Comparison of ENCODE assay signal across 29 mouse cellular contexts in genomic region chr1:180288227-180288626, GRCm38 (mm10).
"Had no signal": no experiment of that assay in that cellular context is flagged by ENCODE, and none has a peak within 500 bp of the region (broad histone marks: within the 10 kb centered on the region; RNA-seq: fewer than 3 reads in every experiment).

No protein-coding gene starts in this region.

- DNase-seq: left cerebral cortex, postnatal 4 days; liver; liver, embryonic 13.5 days; liver, postnatal 0 days; lung, adult 18-20 months; lung, adult 2 months; lung, embryonic 14.5 days; lung, postnatal 10 days; lung, postnatal 36 days; midbrain, embryonic 14.5 days had no signal

- H3K4me2 ChIP-seq: limb, embryonic 12.5 days; limb, embryonic 13.5 days; limb, embryonic 15.5 days; liver, embryonic 11.5 days; liver, embryonic 12.5 days; liver, embryonic 13.5 days; lung, embryonic 14.5 days; midbrain, embryonic 12.5 days; midbrain, embryonic 13.5 days; midbrain, embryonic 15.5 days; neural tube, embryonic 12.5 days; neural tube, embryonic 13.5 days had no signal

- H3K27ac ChIP-seq: left cerebral cortex, adult 2 months; limb, embryonic 13.5 days; limb, embryonic 15.5 days; liver, embryonic 12.5 days; liver, embryonic 13.5 days; liver, embryonic 14.5 days; liver, embryonic 15.5 days; macrophage; midbrain, embryonic 10.5 days; midbrain, embryonic 12.5 days; midbrain, embryonic 13.5 days; midbrain, embryonic 15.5 days; neural tube, embryonic 12.5 days; neural tube, embryonic 13.5 days had no signal

- ATAC-seq: liver, embryonic 12.5 days; midbrain, embryonic 13.5 days; midbrain, embryonic 15.5 days; midbrain, embryonic 16.5 days had no signal

- H3K4me3 ChIP-seq: left cerebral cortex, adult 2 months; limb, embryonic 10.5 days; limb, embryonic 12.5 days; limb, embryonic 13.5 days; limb, embryonic 15.5 days; liver, embryonic 12.5 days; liver, embryonic 13.5 days; liver, embryonic 15.5 days; midbrain, embryonic 10.5 days; midbrain, embryonic 12.5 days; midbrain, embryonic 13.5 days; midbrain, embryonic 15.5 days; myocyte; neural tube, embryonic 12.5 days; neural tube, embryonic 13.5 days had no signal

- H3K9me3 ChIP-seq: limb, embryonic 10.5 days; limb, embryonic 12.5 days; limb, embryonic 13.5 days; limb, embryonic 15.5 days; liver, embryonic 12.5 days; liver, embryonic 13.5 days; liver, embryonic 15.5 days; megakaryocyte, embryonic 14.5 days; midbrain, embryonic 10.5 days; midbrain, embryonic 12.5 days; midbrain, embryonic 13.5 days; midbrain, embryonic 15.5 days; neural tube, embryonic 12.5 days; neural tube, embryonic 13.5 days had no signal

- H3K36me3 ChIP-seq: limb, embryonic 10.5 days; limb, embryonic 12.5 days; limb, embryonic 13.5 days; limb, embryonic 15.5 days; liver, embryonic 12.5 days; liver, embryonic 13.5 days; liver, embryonic 15.5 days; midbrain, embryonic 10.5 days; midbrain, embryonic 12.5 days; midbrain, embryonic 13.5 days; midbrain, embryonic 15.5 days; neural tube, embryonic 12.5 days; neural tube, embryonic 13.5 days had no signal

- H3K27me3 ChIP-seq: limb, embryonic 12.5 days; limb, embryonic 13.5 days; limb, embryonic 15.5 days; midbrain, embryonic 13.5 days; midbrain, embryonic 15.5 days; neural tube, embryonic 12.5 days; neural tube, embryonic 13.5 days had no signal

- H3K9ac ChIP-seq: limb, embryonic 12.5 days; limb, embryonic 13.5 days; limb, embryonic 15.5 days; liver, embryonic 12.5 days; liver, embryonic 13.5 days; liver, embryonic 14.5 days; liver, embryonic 15.5 days; liver, postnatal 0 days; lung, embryonic 14.5 days; midbrain, embryonic 12.5 days; midbrain, embryonic 13.5 days; midbrain, embryonic 15.5 days; neural tube, embryonic 12.5 days; neural tube, embryonic 13.5 days had no signal
